Mouse (Mus musculus) urinary bladder, postnatal 14 days (tissue): ENCODE results near the gene Thumpd1.
"Not testable (repeated sequence)": the region's sequence is repeated elsewhere in the genome, so short reads cannot be mapped to it uniquely, and the experiment has no call there.

ENCODE experiments used
- DNase-seq: peaks from one replicate; pipeline ENCODE4 v3.0.0; 2021; ENCODE audit warnings: low spot score

Gene Thumpd1

GRCm38 (mm10) chr7:119720253-119720946, at the start of gene Thumpd1:
Gene Thumpd1 (minus strand): TSS chr7:119720798.
- peak; percentile 93 for DNase-seq

DNA sequence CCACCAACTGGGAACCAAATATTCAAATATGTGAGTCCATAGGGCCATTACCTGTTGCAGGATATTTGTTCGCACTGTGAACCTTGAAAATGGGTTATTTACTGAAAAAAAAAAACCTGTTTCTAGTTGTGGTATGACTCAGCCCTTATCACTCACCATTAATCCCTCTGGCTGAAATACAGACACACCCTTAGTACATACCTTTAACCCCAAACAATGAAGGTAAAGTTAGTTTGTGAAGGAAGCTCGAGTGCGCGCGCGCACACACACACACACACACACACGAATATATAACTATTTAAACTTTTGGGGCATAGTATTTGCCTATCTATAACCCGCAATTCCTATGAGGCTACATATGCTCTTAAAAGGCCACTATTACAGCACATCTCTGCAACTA, 49.3 kb upstream of the Thumpd1 start:
- DNase-seq: no peak

DNA sequence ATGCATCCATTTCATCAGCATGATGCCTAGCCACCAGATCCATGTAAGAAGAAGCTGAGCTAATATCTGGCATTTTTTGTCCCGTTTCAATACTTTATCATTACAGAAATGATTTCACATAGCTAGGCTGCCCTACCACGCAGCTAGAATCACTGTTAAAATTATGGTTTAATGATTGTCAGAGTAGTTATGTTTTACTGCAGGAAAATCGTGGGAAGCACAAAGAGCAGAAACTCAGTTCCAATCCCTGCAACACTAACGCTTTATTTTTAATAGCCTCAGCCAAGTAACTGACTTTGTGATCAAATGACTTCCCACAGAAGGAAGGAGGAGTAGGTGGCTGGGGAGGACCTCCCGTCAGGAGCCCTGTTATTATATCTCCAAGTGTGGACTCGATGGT, 46.4 kb upstream of the Thumpd1 start:
- no peak for DNase-seq

- no peak for DNase-seq
These were observed 43.8 kb upstream of the Thumpd1 start for GRCm38 (mm10) chr7:119764377-119764776.

DNA sequence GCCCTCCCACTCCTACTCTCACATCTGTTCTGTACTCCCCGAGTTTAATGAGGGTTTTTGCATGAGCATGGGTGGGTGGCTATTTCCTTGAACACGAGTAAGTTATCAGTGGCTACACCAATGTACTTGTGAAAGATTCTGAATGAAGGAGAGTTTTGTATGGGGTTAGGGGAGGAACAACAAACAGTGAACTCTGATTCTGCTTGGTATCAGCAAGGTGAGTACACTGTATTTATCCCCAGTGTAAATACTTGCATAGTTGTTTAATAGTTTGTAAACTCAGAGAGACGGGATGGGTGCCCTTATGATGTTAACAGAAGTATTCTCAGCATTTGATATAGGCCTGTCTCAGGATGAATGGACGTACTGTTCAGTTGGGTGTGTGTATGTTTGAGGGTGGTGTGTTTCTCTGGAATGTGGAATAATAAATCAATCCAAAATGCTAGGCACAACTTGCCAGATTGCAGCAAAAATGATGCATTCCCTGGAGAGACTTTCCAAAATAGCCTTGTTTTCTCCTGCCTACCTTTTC, 41.6 kb upstream of the Thumpd1 start:
- DNase-seq: no peak

DNA sequence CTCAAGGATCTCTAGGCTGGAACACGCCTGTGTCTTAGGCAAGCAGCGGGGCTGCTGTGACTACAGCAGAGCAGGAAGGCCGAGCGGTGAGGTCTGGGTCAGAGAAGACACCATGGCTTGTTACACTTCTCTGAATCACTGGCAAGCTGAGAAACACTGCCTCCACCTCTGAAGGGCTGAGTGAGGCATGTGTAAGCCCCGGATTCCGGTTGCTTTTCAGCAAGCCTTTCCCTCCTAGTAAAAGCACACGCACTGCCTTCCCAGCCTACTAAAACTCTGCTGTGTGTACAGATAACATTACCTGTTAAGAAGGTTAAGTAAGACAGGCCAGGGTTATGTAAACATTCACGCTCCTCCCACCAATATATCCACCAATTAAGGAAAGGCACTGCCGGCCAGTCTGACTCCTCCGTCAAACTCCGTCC, 39.9 kb upstream of the Thumpd1 start, which contains the start of gene Acsm3:
Gene Acsm3, plus strand, starts transcription at position 397 of the 425 bp plus-strand sequence.
- peak; percentile 14 for DNase-seq

DNA sequence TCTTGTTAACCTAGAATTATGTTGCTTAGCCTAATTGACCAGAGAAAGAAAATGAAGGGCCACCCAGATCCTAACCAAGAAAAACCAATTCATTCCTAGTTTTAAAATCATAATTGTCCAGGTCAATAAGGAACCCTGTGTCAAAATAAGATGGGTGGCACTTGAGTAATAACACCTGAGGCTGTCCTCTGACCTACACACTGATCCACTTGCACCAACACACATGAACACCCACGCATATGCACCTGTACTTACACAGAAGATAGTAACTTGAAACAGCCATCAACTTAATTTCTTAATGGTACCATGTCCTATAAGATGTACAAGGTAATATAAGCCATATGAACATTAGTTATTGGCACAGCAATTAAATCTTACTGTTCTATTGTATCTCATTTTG, 33.1 kb upstream of the Thumpd1 start:
- no peak for DNase-seq

GRCm38 (mm10) chr7:119749942-119750341, 29.3 kb upstream of the Thumpd1 start:
- DNase-seq: no peak

DNA sequence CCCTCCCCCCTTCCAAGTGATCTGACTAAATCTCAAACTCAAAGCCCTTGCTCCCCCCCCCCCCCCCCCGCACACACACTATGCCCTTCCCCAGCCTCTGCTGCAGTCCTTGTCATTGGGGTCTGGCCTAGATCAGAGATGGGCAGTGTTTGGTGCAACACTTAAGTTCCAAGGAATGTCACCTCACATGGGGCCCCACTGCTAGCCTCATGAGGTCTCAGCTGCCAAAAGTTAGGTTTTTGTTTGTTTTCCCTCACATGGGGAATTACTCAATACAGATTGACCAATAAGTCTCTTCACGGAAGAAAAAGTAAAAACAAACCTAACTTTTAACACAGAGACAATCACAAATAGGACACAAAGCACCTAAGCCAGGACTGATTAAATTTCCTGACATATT, 28.2 kb upstream of the Thumpd1 start:
- no peak for DNase-seq

GRCm38 (mm10) chr7:119745869-119746268, 25.3 kb upstream of the Thumpd1 start:
- no peak for DNase-seq

- no peak for DNase-seq
These were observed 23.7 kb upstream of the Thumpd1 start for GRCm38 (mm10) chr7:119744321-119744720.

DNA sequence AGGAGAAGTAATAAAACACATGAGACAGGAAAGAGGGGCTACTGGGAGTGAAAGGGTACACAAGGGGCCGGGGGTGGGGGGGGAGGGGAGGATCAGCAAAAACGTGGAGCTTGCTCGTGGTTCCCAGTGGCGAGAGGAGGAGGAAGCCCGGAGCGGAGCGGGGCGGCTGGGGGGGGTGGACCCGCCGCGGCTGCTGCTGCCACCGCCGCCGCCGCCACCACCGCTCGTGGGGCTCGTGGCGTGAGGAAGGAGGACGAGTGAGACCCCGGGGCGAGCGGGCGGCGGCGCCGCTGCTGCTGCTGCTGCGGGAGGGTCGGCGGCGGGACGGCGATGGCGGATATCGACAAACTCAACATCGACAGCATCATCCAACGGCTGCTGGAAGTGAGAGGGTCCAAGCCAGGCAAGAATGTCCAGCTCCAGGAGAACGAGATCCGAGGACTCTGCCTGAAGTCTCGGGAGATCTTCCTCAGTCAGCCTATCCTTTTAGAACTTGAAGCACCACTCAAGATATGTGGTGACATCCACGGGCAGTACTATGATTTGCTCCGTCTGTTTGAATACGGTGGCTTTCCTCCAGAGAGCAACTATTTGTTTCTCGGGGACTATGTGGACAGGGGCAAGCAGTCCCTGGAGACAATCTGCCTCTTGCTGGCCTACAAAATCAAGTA, 19.3 kb upstream of the Thumpd1 start:
- DNase-seq: not testable (repeated sequence)

DNA sequence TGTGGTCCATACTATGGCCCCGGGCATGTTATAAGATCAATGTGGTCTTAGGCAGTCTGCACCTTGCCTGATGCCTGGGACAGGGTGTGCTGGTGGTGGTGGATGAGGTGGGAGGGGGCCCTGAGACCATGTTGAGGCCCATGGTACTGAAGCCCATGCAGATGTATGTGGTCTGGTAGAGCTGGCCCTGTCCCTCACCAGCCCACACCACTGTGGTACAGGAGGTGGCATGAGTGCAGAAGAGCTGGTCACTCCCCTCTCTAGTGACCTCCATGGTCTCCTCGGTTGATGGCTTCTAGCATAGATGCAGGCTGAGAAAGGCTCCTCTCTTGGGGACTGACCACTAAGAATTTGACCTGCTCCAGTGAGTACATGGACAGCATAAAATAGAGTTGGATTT, 18.3 kb upstream of the Thumpd1 start:
- no peak for DNase-seq

DNA sequence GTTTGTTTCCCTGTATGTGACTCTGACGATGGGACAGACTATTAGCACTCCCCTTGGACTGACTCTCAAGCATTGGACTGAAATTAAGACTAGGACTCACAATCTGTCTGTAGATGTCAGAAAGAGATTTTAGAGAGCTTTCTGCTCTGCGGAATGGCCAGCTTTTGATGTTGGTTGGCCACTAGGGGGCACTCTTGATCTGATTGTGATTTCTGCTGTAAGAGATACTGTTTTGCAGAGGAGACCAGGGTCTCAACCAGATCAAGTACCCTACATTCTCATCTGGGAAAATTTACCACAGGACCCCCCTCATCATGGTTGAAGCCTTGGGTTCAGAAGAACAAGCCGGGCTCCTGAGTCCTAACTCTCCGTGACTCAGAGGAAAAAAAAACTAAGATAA, 10.7 kb upstream of the Thumpd1 start:
- not testable (repeated sequence) for DNase-seq

DNA sequence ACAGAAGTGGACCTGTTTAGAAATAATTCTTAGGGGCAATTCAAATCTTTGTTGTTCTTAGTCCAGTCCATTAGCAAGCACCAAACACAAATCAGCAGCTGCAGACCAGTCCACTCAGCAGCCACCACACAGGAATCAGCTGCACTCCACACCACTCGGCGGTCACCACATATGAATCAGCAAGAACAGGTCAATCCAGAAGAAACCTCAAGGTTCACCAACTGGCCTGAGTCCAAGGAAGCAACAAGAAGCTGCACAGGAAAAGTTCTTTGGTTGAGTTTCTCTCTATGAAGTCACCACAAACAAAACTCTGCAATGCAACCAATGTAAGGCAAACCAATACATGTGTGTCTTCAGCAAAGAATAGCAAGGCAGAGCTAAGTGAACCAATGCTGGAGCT, 7.0 kb upstream of the Thumpd1 start:
- DNase-seq: no peak

- no peak for DNase-seq
These were observed 331 bp upstream of the Thumpd1 start for GRCm38 (mm10) chr7:119720947-119721310.

DNA sequence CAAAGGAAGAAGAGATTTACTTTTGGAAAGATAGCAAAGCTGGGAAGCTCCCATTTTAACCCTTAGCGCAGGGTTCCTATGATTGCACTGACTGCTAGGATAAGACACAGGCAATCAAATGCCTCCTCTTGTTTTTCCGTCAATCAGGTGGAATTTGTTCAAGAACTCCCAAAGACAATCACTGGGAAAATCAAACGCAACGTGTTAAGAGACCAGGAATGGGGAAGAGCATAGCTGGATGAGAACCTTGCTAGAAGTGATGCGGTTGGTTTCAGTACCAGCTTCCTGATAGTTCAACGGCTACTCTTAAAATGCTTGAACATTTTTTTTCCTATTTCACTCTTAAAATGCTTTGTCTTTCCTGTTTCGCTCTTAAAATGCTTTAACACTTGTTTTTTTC, 6.5 kb downstream of the Thumpd1 start:
- DNase-seq: no peak

GRCm38 (mm10) chr7:119694926-119695325, 25.7 kb downstream of the Thumpd1 start:
- DNase-seq: no peak

DNA sequence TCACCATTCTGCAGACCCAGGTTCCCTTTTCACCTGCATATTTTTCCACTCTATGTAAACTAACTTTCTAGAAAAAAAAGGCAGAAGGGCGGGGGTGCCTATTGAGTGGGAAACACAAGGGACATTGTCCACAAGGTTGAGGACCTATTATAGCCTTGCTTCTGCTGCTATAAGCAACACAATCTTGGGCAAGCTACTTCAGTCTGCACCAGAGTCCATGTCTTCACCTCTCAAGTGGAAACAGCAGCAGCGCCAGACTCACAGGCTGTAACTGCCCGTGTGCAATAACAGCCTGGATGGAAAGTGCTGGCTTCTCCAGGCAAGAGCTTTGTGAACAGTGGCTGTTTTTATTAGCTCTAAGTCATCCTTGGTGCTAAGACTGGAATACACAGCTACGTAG, 28.3 kb downstream of the Thumpd1 start:
- DNase-seq: no peak

DNA sequence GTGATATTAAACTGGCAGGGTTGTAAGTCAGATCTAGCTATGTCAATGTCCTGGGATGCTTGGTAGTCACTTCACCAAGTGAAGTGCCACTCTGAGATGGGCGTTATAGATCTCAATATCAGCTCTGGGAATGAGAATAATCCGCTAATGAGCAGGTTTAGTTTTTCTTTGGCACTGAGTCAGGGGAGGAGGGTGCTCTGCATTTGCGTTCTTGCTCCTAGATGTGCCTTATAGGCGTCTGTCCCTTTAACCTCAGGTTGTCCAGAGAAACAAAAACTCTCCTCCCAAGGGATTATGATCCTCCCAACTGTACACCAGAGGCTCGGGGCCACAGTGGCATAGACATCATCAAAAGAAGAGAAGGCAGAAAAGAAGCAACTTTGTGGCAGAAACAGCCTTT, 30.9 kb downstream of the Thumpd1 start, which contains the start of gene Acsm4:
Gene Acsm4, plus strand, starts transcription at position 301 of the 400 bp plus-strand sequence.
- DNase-seq: no peak

GRCm38 (mm10) chr7:119682699-119683098, 37.9 kb downstream of the Thumpd1 start:
- DNase-seq: no peak

DNA sequence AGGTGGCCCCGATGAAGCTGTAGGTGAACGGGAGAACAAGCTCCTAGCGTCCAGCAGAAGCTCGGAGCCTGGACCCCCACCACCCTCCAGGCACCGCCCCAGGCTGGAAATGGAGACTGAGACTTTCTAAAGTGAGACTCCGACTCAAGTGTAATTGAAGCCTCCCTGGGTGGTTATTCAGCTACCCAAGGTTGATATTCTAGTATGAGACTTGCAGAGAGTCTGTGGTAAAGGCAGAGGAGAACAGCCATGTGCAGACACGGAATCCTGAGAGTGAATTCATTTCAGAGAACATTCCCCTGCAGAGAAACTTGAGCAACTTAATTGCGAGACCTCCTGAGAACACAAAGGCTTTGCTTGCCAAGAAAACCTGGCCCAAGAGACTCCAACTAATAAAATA, 40.5 kb downstream of the Thumpd1 start:
- no peak for DNase-seq

DNA sequence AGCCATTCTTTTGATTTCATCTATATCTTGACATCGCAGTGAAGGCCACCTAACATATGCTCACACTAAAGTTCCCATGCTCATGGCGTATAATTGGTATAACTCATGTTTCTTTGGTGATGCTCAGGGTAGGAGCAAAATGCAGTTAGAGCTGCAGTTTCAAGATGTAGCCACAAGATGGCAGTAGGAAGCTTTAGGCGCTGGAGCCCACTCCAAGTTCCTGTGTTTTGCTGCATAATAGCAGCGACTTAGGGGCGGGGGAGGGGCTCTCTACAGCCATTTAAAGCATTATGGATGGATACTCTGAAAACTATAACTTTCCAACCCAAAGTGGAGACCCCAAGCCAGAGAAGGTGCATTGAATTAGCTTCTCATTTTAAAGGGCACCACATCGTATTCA, 47.1 kb downstream of the Thumpd1 start:
- DNase-seq: peak; percentile 12
